Mouse (Mus musculus): ENCODE measurements at regions not wholly inside any gene's neighbourhood (a gene's known extent, or its start where the extent isn't known, plus 50 kb on each side); places are given as distances from the start of the nearest gene placed in this dataset.

GRCm38 (mm10) chr16:21327969-21328368, 94.9 kb upstream of the Vps8 start:
- H3K4me1 ChIP-seq (replicated peaks; ENCODE audit: control insufficient read depth, insufficient read depth, low read length): peaks cover 4% of the 10 kb centered on the region
- no peak for DNase-seq
- H3K27me3 ChIP-seq (ENCODE audit: control insufficient read depth, insufficient read depth, low read length): no peaks in the 10 kb centered on the region
- H3K36me3 ChIP-seq (ENCODE audit: control insufficient read depth, insufficient read depth, low read length): no peaks in the 10 kb centered on the region
- no peak overlapping the region for H3K27ac ChIP-seq (ENCODE audit: control insufficient read depth, insufficient read depth, low read length)
- H3K4me3 ChIP-seq (ENCODE audit: control insufficient read depth, insufficient read depth, low read length): no peak overlapping the region
- TF ChIP-seq POLR2A (IDR thresholded peaks at IDR 0.05; ENCODE audit: control insufficient read depth, extremely low read depth, insufficient read depth, low read length, poor library complexity) (no peak), CTCF (IDR thresholded peaks at IDR 0.05; ENCODE audit: borderline replicate concordance, control insufficient read depth, extremely low read depth, insufficient read depth, low read length, poor library complexity) (no peak)
- 94% methylated on average over 4 of the region's 4 CpGs for WGBS

DNA sequence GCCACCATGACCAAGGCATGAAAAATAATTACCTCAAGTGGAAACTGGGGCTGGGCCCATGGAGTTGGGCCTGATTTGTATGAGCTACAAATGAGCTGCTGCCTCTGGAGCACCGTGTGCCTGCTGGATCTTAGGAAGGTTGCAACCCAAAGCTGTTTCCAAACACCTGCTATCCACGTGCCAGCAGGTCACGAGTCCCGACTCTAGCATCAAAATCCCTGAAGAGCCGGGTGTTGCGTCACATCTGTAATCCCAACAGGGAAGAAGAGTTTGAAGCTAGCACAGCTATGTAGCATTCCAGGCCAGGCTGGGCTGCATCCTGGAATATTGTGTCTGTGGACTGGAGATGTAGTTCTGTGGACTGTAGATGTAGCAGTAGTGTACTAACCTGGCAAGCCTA, 93.7 kb upstream of the Vps8 start:
- no peak for DNase-seq
- H3K36me3 ChIP-seq (ENCODE audit: control insufficient read depth, insufficient read depth, low read length): no peaks in the 10 kb centered on the region
- no peak overlapping the region for H3K4me3 ChIP-seq (ENCODE audit: control insufficient read depth, insufficient read depth, low read length)
- H3K27ac ChIP-seq (ENCODE audit: control insufficient read depth, insufficient read depth, low read length): no peak overlapping the region
- no peaks in the 10 kb centered on the region for H3K27me3 ChIP-seq (ENCODE audit: control insufficient read depth, insufficient read depth, low read length)
- WGBS: 97% methylated on average over 6 of the region's 6 CpGs
- H3K4me1 ChIP-seq (replicated peaks; ENCODE audit: control insufficient read depth, insufficient read depth, low read length): peaks cover 7% of the 10 kb centered on the region
- TF ChIP-seq POLR2A (IDR thresholded peaks at IDR 0.05; ENCODE audit: control insufficient read depth, extremely low read depth, insufficient read depth, low read length, poor library complexity) (no peak), CTCF (IDR thresholded peaks at IDR 0.05; ENCODE audit: borderline replicate concordance, control insufficient read depth, extremely low read depth, insufficient read depth, low read length, poor library complexity) (no peak)

GRCm38 (mm10) chr16:21331229-21331628, 91.7 kb upstream of the Vps8 start:
- no peak for TF ChIP-seq CTCF (IDR thresholded peaks at IDR 0.05; ENCODE audit: borderline replicate concordance, control insufficient read depth, extremely low read depth, insufficient read depth, low read length, poor library complexity)
- TF ChIP-seq POLR2A (IDR thresholded peaks at IDR 0.05; ENCODE audit: control insufficient read depth, extremely low read depth, insufficient read depth, low read length, poor library complexity): no peak
- H3K27ac ChIP-seq (ENCODE audit: control insufficient read depth, insufficient read depth, low read length): no peak overlapping the region
- no peak for DNase-seq
- H3K4me1 ChIP-seq (replicated peaks; ENCODE audit: control insufficient read depth, insufficient read depth, low read length): peaks cover 7% of the 10 kb centered on the region
- H3K4me3 ChIP-seq (ENCODE audit: control insufficient read depth, insufficient read depth, low read length): no peak overlapping the region
- 95% methylated on average over 5 of the region's 5 CpGs for WGBS
- no peaks in the 10 kb centered on the region for H3K27me3 ChIP-seq (ENCODE audit: control insufficient read depth, insufficient read depth, low read length)
- no peaks in the 10 kb centered on the region for H3K36me3 ChIP-seq (ENCODE audit: control insufficient read depth, insufficient read depth, low read length)

- no peaks in the 10 kb centered on the region for H3K27me3 ChIP-seq (ENCODE audit: control insufficient read depth, insufficient read depth, low read length)
- H3K4me1 ChIP-seq (replicated peaks; ENCODE audit: control insufficient read depth, insufficient read depth, low read length): peaks cover 7% of the 10 kb centered on the region
- DNase-seq: no peak
- no peak overlapping the region for H3K27ac ChIP-seq (ENCODE audit: control insufficient read depth, insufficient read depth, low read length)
- H3K4me3 ChIP-seq (ENCODE audit: control insufficient read depth, insufficient read depth, low read length): peak overlapping the region; percentile 90
- TF ChIP-seq CTCF (IDR thresholded peaks at IDR 0.05; ENCODE audit: borderline replicate concordance, control insufficient read depth, extremely low read depth, insufficient read depth, low read length, poor library complexity): no peak
- TF ChIP-seq POLR2A (IDR thresholded peaks at IDR 0.05; ENCODE audit: control insufficient read depth, extremely low read depth, insufficient read depth, low read length, poor library complexity): no peak
- WGBS: 81% methylated on average over 7 of the region's 7 CpGs
- no peaks in the 10 kb centered on the region for H3K36me3 ChIP-seq (ENCODE audit: control insufficient read depth, insufficient read depth, low read length)
Measured at GRCm38 (mm10) chr16:21332411-21332810, 90.5 kb upstream of the Vps8 start.

GRCm38 (mm10) chr16:21332862-21333222, 90.1 kb upstream of the Vps8 start:
- Histone ChIP-seq H3K27ac (ENCODE audit: control insufficient read depth, insufficient read depth, low read length) (peak overlapping the region; percentile 51), H3K36me3 (ENCODE audit: control insufficient read depth, insufficient read depth, low read length) (no peaks in the 10 kb centered on the region), H3K27me3 (ENCODE audit: control insufficient read depth, insufficient read depth, low read length) (no peaks in the 10 kb centered on the region), H3K4me1 (replicated peaks; ENCODE audit: control insufficient read depth, insufficient read depth, low read length) (peaks cover 7% of the 10 kb centered on the region), H3K4me3 (ENCODE audit: control insufficient read depth, insufficient read depth, low read length) (peak overlapping the region; percentile 90)
- WGBS: 1% methylated on average over 14 of the region's 14 CpGs
- TF ChIP-seq CTCF (IDR thresholded peaks at IDR 0.05; ENCODE audit: borderline replicate concordance, control insufficient read depth, extremely low read depth, insufficient read depth, low read length, poor library complexity) (no peak), POLR2A (IDR thresholded peaks at IDR 0.05; ENCODE audit: control insufficient read depth, extremely low read depth, insufficient read depth, low read length, poor library complexity) (no peak)
- no peak for DNase-seq

GRCm38 (mm10) chr16:21333223-21333951, 89.5 kb upstream of the Vps8 start:
- TF ChIP-seq POLR2A (IDR thresholded peaks at IDR 0.05; ENCODE audit: control insufficient read depth, extremely low read depth, insufficient read depth, low read length, poor library complexity): peak; percentile 82
- TF ChIP-seq CTCF (IDR thresholded peaks at IDR 0.05; ENCODE audit: borderline replicate concordance, control insufficient read depth, extremely low read depth, insufficient read depth, low read length, poor library complexity): no peak
- H3K27ac ChIP-seq (ENCODE audit: control insufficient read depth, insufficient read depth, low read length): peak overlapping the region; percentile 51
- peak; percentile 94 for DNase-seq
- H3K4me3 ChIP-seq (ENCODE audit: control insufficient read depth, insufficient read depth, low read length): peak overlapping the region; percentile 90
- WGBS: 5% methylated on average over 44 of the region's 44 CpGs
- H3K36me3 ChIP-seq (ENCODE audit: control insufficient read depth, insufficient read depth, low read length): no peaks in the 10 kb centered on the region
- H3K27me3 ChIP-seq (ENCODE audit: control insufficient read depth, insufficient read depth, low read length): no peaks in the 10 kb centered on the region
- H3K4me1 ChIP-seq (replicated peaks; ENCODE audit: control insufficient read depth, insufficient read depth, low read length): peaks cover 7% of the 10 kb centered on the region

Data from thymus, adult 2 months (tissue).